Mouse (Mus musculus) adrenal gland, postnatal 10 days (tissue): ENCODE measurements at regions not wholly inside any gene's neighbourhood (a gene's known extent, or its start where the extent isn't known, plus 50 kb on each side); places are given as distances from the start of the nearest gene placed in this dataset.

Experiments
- DNase-seq: peaks from one replicate; pipeline ENCODE4 v3.0.0; 2021; ENCODE audit warnings: mixed read lengths

GRCm38 (mm10) chr1:122607309-122607708 lies 1039.5 kb upstream of the Ddx18 start:
- no peak for DNase-seq

- no peak for DNase-seq
Observed at GRCm38 (mm10) chr1:122575954-122576353, 1008.2 kb upstream of the Ddx18 start.

GRCm38 (mm10) chr1:122551596-122551995 lies 983.8 kb upstream of the Ddx18 start:
- DNase-seq: no peak

- DNase-seq: no peak
Observed at GRCm38 (mm10) chr1:122509580-122509979, 941.8 kb upstream of the Ddx18 start.

GRCm38 (mm10) chr1:122501707-122502106 lies 933.9 kb upstream of the Ddx18 start:
- DNase-seq: no peak

GRCm38 (mm10) chr1:122478003-122478402 lies 910.2 kb upstream of the Ddx18 start:
- no peak for DNase-seq

- no peak for DNase-seq
Observed at GRCm38 (mm10) chr1:122463931-122464330, 896.1 kb upstream of the Ddx18 start.

- DNase-seq: no peak
Observed at GRCm38 (mm10) chr1:122459056-122459455, 891.3 kb upstream of the Ddx18 start.

- no peak for DNase-seq
Observed at GRCm38 (mm10) chr1:122454881-122455280, 887.1 kb upstream of the Ddx18 start.

GRCm38 (mm10) chr1:122453617-122454016 lies 885.8 kb upstream of the Ddx18 start:
- DNase-seq: peak; percentile 30

GRCm38 (mm10) chr1:122439358-122439757 lies 871.6 kb upstream of the Ddx18 start:
- peak; percentile 53 for DNase-seq

GRCm38 (mm10) chr1:122423503-122423902 lies 855.7 kb upstream of the Ddx18 start:
- no peak for DNase-seq

GRCm38 (mm10) chr1:122396342-122396741 lies 828.6 kb upstream of the Ddx18 start:
- DNase-seq: no peak

- no peak for DNase-seq
Observed at GRCm38 (mm10) chr1:122393660-122394355, 826.0 kb upstream of the Ddx18 start.

GRCm38 (mm10) chr1:122357015-122357414 lies 789.2 kb upstream of the Ddx18 start:
- DNase-seq: peak; percentile 100

GRCm38 (mm10) chr1:122351530-122351929 lies 783.7 kb upstream of the Ddx18 start:
- DNase-seq: no peak

- no peak for DNase-seq
Observed at GRCm38 (mm10) chr1:122333267-122333666, 765.5 kb upstream of the Ddx18 start.

GRCm38 (mm10) chr1:122328276-122328675 lies 760.5 kb upstream of the Ddx18 start:
- no peak for DNase-seq
